ENCODE assay signal across 20 mouse cellular contexts in the genomic region with DNA sequence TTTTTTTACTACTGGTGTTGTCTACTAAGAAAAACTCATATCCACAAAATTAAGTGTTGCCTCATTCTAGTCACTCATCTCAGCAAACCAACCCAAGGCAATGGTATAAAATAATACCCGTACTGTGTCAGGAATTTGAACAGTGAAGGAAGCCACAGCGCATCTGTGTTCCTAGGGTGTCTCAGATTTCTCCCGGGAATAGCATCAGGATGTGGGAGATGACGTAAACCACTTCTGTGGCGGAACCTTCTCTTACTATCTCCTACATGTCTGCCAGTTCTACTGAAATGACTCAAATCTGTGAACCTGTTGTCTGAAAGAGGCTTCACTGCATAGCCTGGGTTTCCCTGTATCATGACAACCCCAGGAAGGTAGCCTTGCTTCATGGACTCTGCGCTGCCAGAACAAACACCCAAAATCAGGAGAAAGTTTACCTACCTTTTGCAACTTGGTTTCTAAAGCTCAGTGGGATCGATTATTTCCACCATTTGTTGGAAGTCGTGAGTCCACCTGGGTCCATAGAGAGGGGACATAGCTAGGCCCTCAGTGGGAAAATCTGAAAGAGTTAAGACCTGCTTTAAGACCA.
"Had no signal": no experiment of that assay in that cellular context is flagged by ENCODE, and none has a peak within 500 bp of the region (broad histone marks: within the 10 kb centered on the region; RNA-seq: fewer than 3 reads in every experiment).

No protein-coding gene starts in this region.

- ATAC-seq: inflammation-experienced regulatory T-cells, adult 6 months; intestine, embryonic 16.5 days; midbrain, embryonic 15.5 days had no signal

- H3K27me3 ChIP-seq: limb, embryonic 13.5 days; liver, embryonic 13.5 days; midbrain, embryonic 15.5 days; neural tube, embryonic 13.5 days had no signal

- H3K9me3 ChIP-seq: limb, embryonic 10.5 days; limb, embryonic 13.5 days; liver, embryonic 13.5 days; midbrain, embryonic 15.5 days; neural tube, embryonic 13.5 days had no signal

- H3K9ac ChIP-seq: limb, embryonic 13.5 days; liver, embryonic 13.5 days; midbrain, embryonic 15.5 days; neural tube, embryonic 13.5 days had no signal

- H3K4me1 ChIP-seq: limb, embryonic 10.5 days; limb, embryonic 13.5 days; liver, embryonic 13.5 days had no signal

- H3K4me2 ChIP-seq: limb, embryonic 13.5 days; liver, embryonic 13.5 days; midbrain, embryonic 11.5 days; midbrain, embryonic 15.5 days; neural tube, embryonic 13.5 days had no signal

- H3K4me3 ChIP-seq: limb, embryonic 10.5 days; limb, embryonic 13.5 days; liver, embryonic 13.5 days; midbrain, embryonic 15.5 days; neural tube, embryonic 13.5 days had no signal

- H3K36me3 ChIP-seq: limb, embryonic 10.5 days; limb, embryonic 13.5 days; liver, embryonic 13.5 days; midbrain, embryonic 15.5 days; neural tube, embryonic 13.5 days had no signal

- DNase-seq: kidney, adult 18-20 months; kidney, adult 9 months; kidney, postnatal 14 days; kidney, postnatal 4 days; liver, embryonic 13.5 days; lung, adult 2 months; lung, postnatal 14 days; lung, postnatal 4 days; retina, postnatal 1 day; right cerebral cortex, postnatal 14 days; right cerebral cortex, postnatal 4 days; thymus, postnatal 36 days had no signal

- H3K27ac ChIP-seq: limb, embryonic 10.5 days; limb, embryonic 13.5 days; liver, embryonic 13.5 days; midbrain, embryonic 15.5 days; neural tube, embryonic 13.5 days; stomach, postnatal 0 days had no signal
